Mouse (Mus musculus): Measurements from ENCODE around the gene Coro2a. TPM values are rescaled to one million over a fixed set of nuclear protein-coding genes. Genes with fewer than 3 reads are reported as not detected.
"Not testable (repeated sequence)": the region's sequence is repeated elsewhere in the genome, so short reads cannot be mapped to it uniquely, and the experiment has no call there.

Gene Coro2a
- polyA plus RNA-seq, 1 experiment from 2014 or later, result 0.27 TPM

- no peaks in the 10 kb centered on the region for H3K36me3 ChIP-seq (ENCODE audit: control insufficient read depth, insufficient read depth, low read length)
- ATAC-seq (ENCODE audit: insufficient number of reproducible peaks, insufficient read depth, low FRiP score, low read depth), result no peak
- no peak overlapping the region for H3K4me2 ChIP-seq (ENCODE audit: low read length)
- H3K9me3 ChIP-seq (ENCODE audit: control insufficient read depth, low read length), result no peaks in the 10 kb centered on the region
- no peak overlapping the region for H3K9ac ChIP-seq (ENCODE audit: low read length)
- H3K27ac ChIP-seq (replicated peaks in 1 of 2; ENCODE audit: control insufficient read depth in 1 of 2, insufficient read depth in 1 of 2, low read depth in 2 of 2, low read length in 2 of 2), result no peak overlapping the region
- peaks cover 12 to 13% of the 10 kb centered on the region in 2 experiments for H3K4me1 ChIP-seq (ENCODE audit: control insufficient read depth in 2 of 2, insufficient read depth in 2 of 2, low read length in 2 of 2)
- H3K4me3 ChIP-seq (ENCODE audit: control insufficient read depth in 1 of 2, insufficient read depth in 1 of 2, low read depth in 1 of 2, low read length in 2 of 2), result no peak overlapping the region
- 0 out of 2 replicates have a peak, but pooled peaks cover under 1% of the 10 kb centered on the region for H3K27me3 ChIP-seq (ENCODE audit: control insufficient read depth, insufficient read depth, low read length)
- WGBS, result 39% methylated on average over 4 of the region's 4 CpGs
Measured at GRCm38 (mm10) chr4:46590810-46591209, 11.2 kb downstream of the Coro2a start.

- 52% methylated on average over 5 of the region's 5 CpGs for WGBS
- Histone ChIP-seq H3K4me2 (ENCODE audit: low read length) (no peak overlapping the region), H3K4me1 (ENCODE audit: control insufficient read depth in 2 of 2, insufficient read depth in 2 of 2, low read length in 2 of 2) (peaks cover 13 to 16% of the 10 kb centered on the region in 2 experiments), H3K27ac (replicated peaks in 1 of 2; ENCODE audit: control insufficient read depth in 1 of 2, insufficient read depth in 1 of 2, low read depth in 2 of 2, low read length in 2 of 2) (no peak overlapping the region), H3K4me3 (ENCODE audit: control insufficient read depth in 1 of 2, insufficient read depth in 1 of 2, low read depth in 1 of 2, low read length in 2 of 2) (no peak overlapping the region), H3K9ac (ENCODE audit: low read length) (no peak overlapping the region), H3K27me3 (ENCODE audit: control insufficient read depth, insufficient read depth, low read length) (no peaks in the 10 kb centered on the region), H3K9me3 (ENCODE audit: control insufficient read depth, low read length) (no peaks in the 10 kb centered on the region), H3K36me3 (ENCODE audit: control insufficient read depth, insufficient read depth, low read length) (no peaks in the 10 kb centered on the region)
- ATAC-seq (ENCODE audit: insufficient number of reproducible peaks, insufficient read depth, low FRiP score, low read depth), result no peak
Measured at GRCm38 (mm10) chr4:46589946-46590684, 11.9 kb downstream of the Coro2a start.

GRCm38 (mm10) chr4:46589151-46589550, 12.9 kb downstream of the Coro2a start:
- Histone ChIP-seq H3K4me3 (ENCODE audit: control insufficient read depth in 1 of 2, insufficient read depth in 1 of 2, low read depth in 1 of 2, low read length in 2 of 2) (no peak overlapping the region), H3K4me1 (ENCODE audit: control insufficient read depth in 2 of 2, insufficient read depth in 2 of 2, low read length in 2 of 2) (peaks cover 13 to 16% of the 10 kb centered on the region in 2 experiments), H3K9me3 (ENCODE audit: control insufficient read depth, low read length) (no peaks in the 10 kb centered on the region), H3K27me3 (ENCODE audit: control insufficient read depth, insufficient read depth, low read length) (no peaks in the 10 kb centered on the region), H3K36me3 (ENCODE audit: control insufficient read depth, insufficient read depth, low read length) (no peaks in the 10 kb centered on the region), H3K9ac (ENCODE audit: low read length) (no peak overlapping the region), H3K4me2 (ENCODE audit: low read length) (no peak overlapping the region), H3K27ac (replicated peaks in 1 of 2; ENCODE audit: control insufficient read depth in 1 of 2, insufficient read depth in 1 of 2, low read depth in 2 of 2, low read length in 2 of 2) (no peak overlapping the region)
- WGBS, result 77% methylated on average over 8 of the region's 8 CpGs
- no peak for ATAC-seq (ENCODE audit: insufficient number of reproducible peaks, insufficient read depth, low FRiP score, low read depth)

- H3K36me3 ChIP-seq (ENCODE audit: control insufficient read depth, insufficient read depth, low read length), result no peaks in the 10 kb centered on the region
- no peak overlapping the region for H3K9ac ChIP-seq (ENCODE audit: low read length)
- no peak overlapping the region for H3K27ac ChIP-seq (replicated peaks in 1 of 2; ENCODE audit: control insufficient read depth in 1 of 2, insufficient read depth in 1 of 2, low read depth in 2 of 2, low read length in 2 of 2)
- ATAC-seq (ENCODE audit: insufficient number of reproducible peaks, insufficient read depth, low FRiP score, low read depth), result no peak
- 81% methylated on average over 4 of the region's 4 CpGs for WGBS
- no peaks in the 10 kb centered on the region for H3K9me3 ChIP-seq (ENCODE audit: control insufficient read depth, low read length)
- H3K4me1 ChIP-seq (ENCODE audit: control insufficient read depth in 2 of 2, insufficient read depth in 2 of 2, low read length in 2 of 2), result peaks cover 13 to 16% of the 10 kb centered on the region in 2 experiments
- H3K4me2 ChIP-seq (ENCODE audit: low read length), result no peak overlapping the region
- H3K27me3 ChIP-seq (ENCODE audit: control insufficient read depth, insufficient read depth, low read length), result no peaks in the 10 kb centered on the region
- no peak overlapping the region for H3K4me3 ChIP-seq (ENCODE audit: control insufficient read depth in 1 of 2, insufficient read depth in 1 of 2, low read depth in 1 of 2, low read length in 2 of 2)
Measured at GRCm38 (mm10) chr4:46586473-46586872, 15.5 kb downstream of the Coro2a start.

DNA sequence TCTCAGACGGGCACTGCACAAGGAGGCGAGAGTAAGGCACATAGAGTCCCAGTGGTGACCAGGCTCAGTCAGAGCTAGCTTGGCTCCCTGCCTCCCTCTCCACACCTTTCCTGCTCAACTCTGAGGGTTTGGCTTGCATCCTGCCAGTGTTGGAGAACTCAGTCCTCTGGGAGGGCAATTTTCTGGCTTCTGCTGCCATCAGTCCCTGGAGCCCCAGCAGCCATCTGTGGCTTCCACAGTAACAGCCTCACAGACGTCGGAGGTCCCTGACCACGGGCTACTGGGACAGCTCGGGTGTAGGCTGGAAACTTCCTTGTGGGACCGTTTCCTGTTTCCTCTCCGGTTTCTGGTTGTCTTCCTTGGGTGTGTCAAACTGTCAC, 16.2 kb downstream of the Coro2a start:
- no peak overlapping the region for H3K4me3 ChIP-seq (ENCODE audit: control insufficient read depth in 1 of 2, insufficient read depth in 1 of 2, low read depth in 1 of 2, low read length in 2 of 2)
- WGBS, result 64% methylated on average over 8 of the region's 8 CpGs
- H3K4me2 ChIP-seq (ENCODE audit: low read length), result no peak overlapping the region
- H3K9me3 ChIP-seq (ENCODE audit: control insufficient read depth, low read length), result no peaks in the 10 kb centered on the region
- ATAC-seq (ENCODE audit: insufficient number of reproducible peaks, insufficient read depth, low FRiP score, low read depth), result no peak
- H3K36me3 ChIP-seq (ENCODE audit: control insufficient read depth, insufficient read depth, low read length), result no peaks in the 10 kb centered on the region
- peaks cover 13 to 16% of the 10 kb centered on the region in 2 experiments for H3K4me1 ChIP-seq (ENCODE audit: control insufficient read depth in 2 of 2, insufficient read depth in 2 of 2, low read length in 2 of 2)
- no peak overlapping the region for H3K27ac ChIP-seq (replicated peaks in 1 of 2; ENCODE audit: control insufficient read depth in 1 of 2, insufficient read depth in 1 of 2, low read depth in 2 of 2, low read length in 2 of 2)
- no peak overlapping the region for H3K9ac ChIP-seq (ENCODE audit: low read length)
- H3K27me3 ChIP-seq (ENCODE audit: control insufficient read depth, insufficient read depth, low read length), result no peaks in the 10 kb centered on the region

GRCm38 (mm10) chr4:46585041-46585810, 16.8 kb downstream of the Coro2a start:
- no peaks in the 10 kb centered on the region for H3K36me3 ChIP-seq (ENCODE audit: control insufficient read depth, insufficient read depth, low read length)
- WGBS, result 75% methylated on average over 13 of the region's 13 CpGs
- H3K9ac ChIP-seq (ENCODE audit: low read length), result no peak overlapping the region
- peaks cover 13 to 16% of the 10 kb centered on the region in 2 experiments for H3K4me1 ChIP-seq (ENCODE audit: control insufficient read depth in 2 of 2, insufficient read depth in 2 of 2, low read length in 2 of 2)
- H3K27ac ChIP-seq (replicated peaks in 1 of 2; ENCODE audit: control insufficient read depth in 1 of 2, insufficient read depth in 1 of 2, low read depth in 2 of 2, low read length in 2 of 2), result no peak overlapping the region
- no peak overlapping the region for H3K4me2 ChIP-seq (ENCODE audit: low read length)
- ATAC-seq (ENCODE audit: insufficient number of reproducible peaks, insufficient read depth, low FRiP score, low read depth), result no peak
- no peaks in the 10 kb centered on the region for H3K9me3 ChIP-seq (ENCODE audit: control insufficient read depth, low read length)
- no peak overlapping the region for H3K4me3 ChIP-seq (ENCODE audit: control insufficient read depth in 1 of 2, insufficient read depth in 1 of 2, low read depth in 1 of 2, low read length in 2 of 2)
- H3K27me3 ChIP-seq (ENCODE audit: control insufficient read depth, insufficient read depth, low read length), result no peaks in the 10 kb centered on the region

DNA sequence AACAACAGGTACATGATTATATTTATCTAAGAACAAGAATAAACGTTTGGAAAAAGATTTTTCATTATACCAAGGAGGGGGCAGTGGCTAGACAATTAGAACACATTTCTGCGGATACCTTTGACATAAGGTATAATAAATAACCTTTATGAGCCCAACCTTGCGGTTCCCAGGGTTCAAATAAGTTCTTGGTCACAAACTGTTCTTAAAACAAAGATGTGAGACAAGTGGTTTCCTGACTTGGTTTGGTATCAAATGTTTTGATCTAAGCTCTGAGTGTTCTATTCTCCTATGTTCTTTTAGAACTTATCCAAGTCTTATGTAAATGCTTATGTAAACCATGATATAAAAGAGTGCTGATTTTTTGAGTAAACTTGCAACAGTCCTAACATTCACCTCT, 17.5 kb downstream of the Coro2a start:
- not testable (repeated sequence) for H3K4me3 ChIP-seq (ENCODE audit: control insufficient read depth in 1 of 2, insufficient read depth in 1 of 2, low read depth in 1 of 2, low read length in 2 of 2); H3K27ac ChIP-seq (replicated peaks in 1 of 2; ENCODE audit: control insufficient read depth in 1 of 2, insufficient read depth in 1 of 2, low read depth in 2 of 2, low read length in 2 of 2); H3K36me3 ChIP-seq (ENCODE audit: control insufficient read depth, insufficient read depth, low read length); H3K27me3 ChIP-seq (ENCODE audit: control insufficient read depth, insufficient read depth, low read length); H3K9ac ChIP-seq (ENCODE audit: low read length); H3K4me2 ChIP-seq (ENCODE audit: low read length); ATAC-seq (ENCODE audit: insufficient number of reproducible peaks, insufficient read depth, low FRiP score, low read depth); H3K9me3 ChIP-seq (ENCODE audit: control insufficient read depth, low read length)
- 70% methylated on average over 3 of the region's 3 CpGs for WGBS
- H3K4me1 ChIP-seq (ENCODE audit: control insufficient read depth in 2 of 2, insufficient read depth in 2 of 2, low read length in 2 of 2), result peaks cover 13 to 15% of the 10 kb centered on the region in 2 experiments

Measured in heart, embryonic 14.5 days (tissue).